Mouse (Mus musculus): ENCODE results near the gene Ccl12. TPM values are rescaled to one million over a fixed set of nuclear protein-coding genes. Genes with fewer than 3 reads are reported as not detected.

The Ccl12 gene
- total RNA-seq (2014; fragmentation: Nextera tagmentation) (not detected in 2 replicates), total RNA-seq (2017) (not detected in 2 replicates)

DNA sequence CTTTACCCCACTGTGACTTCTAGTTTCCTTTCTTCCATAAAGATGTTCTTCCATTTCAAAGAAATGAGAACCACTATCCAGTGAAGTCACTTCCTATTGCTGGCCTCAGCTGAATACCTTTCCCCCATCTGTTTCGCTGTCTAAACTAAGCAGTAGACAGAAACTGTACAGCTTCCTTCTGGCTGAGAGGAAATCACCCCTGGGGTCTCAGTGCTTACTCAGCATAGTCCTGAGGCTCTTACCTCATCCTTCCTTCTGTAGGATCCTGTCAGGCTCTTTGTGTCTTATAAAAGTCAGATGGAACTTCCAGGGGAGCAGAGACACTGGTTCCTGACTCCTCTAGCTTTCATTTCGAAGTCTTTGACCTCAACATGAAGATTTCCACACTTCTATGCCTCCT, at the start of gene Ccl12:
Gene Ccl12, plus strand, starts transcription at position 317 of the 400 bp plus-strand sequence.
- ATAC-seq (replicated peaks; ENCODE audit: poor library complexity, severe bottlenecking): peak; percentile 91

DNA sequence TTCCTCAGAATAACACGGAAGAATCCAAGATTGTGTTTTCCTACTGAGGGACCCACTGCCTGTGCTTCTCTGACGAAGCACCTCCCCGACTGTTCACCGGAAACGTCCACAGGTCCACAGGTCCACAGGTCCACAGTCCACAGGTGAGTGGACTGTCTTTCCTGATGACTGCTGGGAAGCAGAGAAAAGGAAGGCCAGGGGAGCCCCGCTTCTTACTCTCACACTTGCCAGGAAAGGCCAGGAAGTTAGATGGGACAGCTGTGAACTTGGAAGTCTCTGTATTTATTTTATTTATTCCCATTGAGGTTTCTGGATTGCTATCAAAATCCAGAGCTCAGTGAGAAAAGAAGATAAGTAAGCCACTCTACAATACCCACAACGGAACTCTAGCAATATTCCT, 47.8 kb upstream of the Ccl12 start:
- ATAC-seq (replicated peaks; ENCODE audit: poor library complexity, severe bottlenecking): no peak

DNA sequence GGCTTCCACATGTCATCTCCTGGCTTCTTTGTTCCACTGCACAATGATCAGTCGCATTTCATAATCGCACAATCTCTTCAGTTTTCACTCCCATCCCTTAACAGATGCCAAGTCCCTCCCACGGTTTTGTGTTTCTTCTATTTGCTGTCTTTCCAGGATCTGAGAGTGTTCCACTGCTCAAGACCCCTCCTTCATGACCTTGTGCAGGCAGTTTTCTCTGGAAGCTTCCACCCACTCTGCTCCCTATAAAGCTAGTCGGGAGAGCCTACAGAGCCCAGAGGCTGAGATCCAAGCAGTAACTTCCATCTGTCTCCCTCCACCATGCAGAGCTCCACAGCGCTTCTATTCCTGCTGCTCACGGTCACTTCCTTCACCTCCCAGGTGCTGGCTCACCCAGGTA, 44.0 kb upstream of the Ccl12 start, which contains the start of gene Ccl11:
Gene Ccl11, plus strand, starts transcription at position 178 of the 400 bp plus-strand sequence.
- ATAC-seq (replicated peaks; ENCODE audit: poor library complexity, severe bottlenecking): no peak

DNA sequence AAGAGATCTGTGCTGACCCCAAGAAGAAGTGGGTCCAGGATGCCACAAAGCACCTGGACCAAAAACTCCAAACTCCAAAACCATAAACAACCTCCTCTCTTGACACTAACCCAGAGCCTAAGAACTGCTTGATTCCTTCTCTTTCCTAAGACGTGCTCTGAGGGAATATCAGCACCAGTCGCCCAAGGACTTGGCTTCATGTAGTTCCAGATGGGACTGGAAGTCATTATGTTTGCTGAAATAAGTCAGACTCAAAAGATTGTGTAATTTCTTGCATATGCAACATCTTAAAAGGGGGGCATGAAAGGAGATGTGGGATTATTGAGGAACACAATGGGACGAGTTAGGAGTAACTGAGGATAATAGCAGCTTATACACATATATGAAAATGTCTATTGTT, 39.4 kb upstream of the Ccl12 start:
- no peak for ATAC-seq (replicated peaks; ENCODE audit: poor library complexity, severe bottlenecking)

DNA sequence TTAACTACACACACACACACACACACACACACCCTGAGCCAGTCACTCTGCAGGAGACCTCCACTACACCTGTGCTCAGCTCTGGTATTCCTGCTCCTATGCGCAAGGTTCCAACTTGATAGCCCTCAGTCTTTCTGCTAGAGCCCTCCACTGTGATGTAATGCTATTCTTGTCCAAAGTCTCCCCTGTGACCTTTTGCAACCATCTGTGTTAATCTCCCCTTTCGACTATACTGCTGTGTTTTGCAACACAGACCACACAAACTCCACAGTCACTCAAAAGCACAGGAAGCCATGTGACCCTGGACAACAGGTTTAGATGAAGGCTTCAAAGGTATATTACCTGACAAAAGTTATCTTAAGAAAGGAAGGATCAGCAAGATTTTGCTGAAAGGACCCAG, 38.2 kb upstream of the Ccl12 start:
- no peak for ATAC-seq (replicated peaks; ENCODE audit: poor library complexity, severe bottlenecking)

DNA sequence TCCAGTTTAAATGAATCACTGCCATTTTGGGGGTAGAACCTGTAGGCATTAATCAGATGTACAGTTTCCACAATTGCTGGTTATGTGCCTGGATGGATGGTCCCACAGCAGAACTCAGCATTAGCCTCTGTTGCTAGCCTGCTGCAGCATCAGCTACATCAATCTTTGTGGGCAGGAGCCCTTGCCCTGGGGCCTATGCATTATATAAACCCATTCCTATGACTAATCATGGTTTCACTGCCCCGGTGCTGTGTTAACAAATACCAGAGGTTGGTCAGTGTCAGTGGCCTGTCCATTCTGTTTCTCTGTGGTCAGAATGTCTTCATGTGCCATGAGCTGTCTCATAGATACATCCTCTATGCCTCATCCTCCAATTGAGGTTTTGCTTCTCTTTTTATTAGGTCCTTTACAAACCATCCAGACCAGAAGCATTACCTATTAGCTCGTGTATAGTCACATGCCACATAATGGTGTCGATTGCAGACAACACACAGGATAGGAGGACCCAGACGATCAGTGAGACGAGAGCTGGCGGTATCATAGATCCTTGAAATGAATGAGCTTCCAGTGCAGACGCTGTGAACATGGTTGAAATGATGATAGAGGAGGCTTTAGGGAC, 34.6 kb upstream of the Ccl12 start:
- no peak for ATAC-seq (replicated peaks; ENCODE audit: poor library complexity, severe bottlenecking)

DNA sequence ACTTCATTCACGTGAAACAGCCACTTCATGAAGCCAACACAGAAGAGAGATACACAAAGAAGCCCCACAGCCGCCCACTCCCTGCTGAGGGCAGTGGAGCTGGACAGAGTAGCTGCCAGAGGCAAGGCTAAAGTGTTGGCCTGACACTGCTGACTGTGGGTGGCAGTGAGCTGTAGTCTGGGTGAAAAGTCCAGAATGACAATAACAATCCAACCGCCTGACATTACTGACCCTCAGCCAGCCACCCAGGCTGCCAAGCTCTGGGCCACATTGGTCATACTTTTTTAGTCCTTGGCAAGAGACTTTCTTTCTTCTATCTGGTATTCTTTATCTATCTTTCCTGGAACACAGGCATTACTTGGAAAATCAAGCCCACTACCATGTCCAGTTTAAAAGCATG, 30.6 kb upstream of the Ccl12 start:
- no peak for ATAC-seq (replicated peaks; ENCODE audit: poor library complexity, severe bottlenecking)

DNA sequence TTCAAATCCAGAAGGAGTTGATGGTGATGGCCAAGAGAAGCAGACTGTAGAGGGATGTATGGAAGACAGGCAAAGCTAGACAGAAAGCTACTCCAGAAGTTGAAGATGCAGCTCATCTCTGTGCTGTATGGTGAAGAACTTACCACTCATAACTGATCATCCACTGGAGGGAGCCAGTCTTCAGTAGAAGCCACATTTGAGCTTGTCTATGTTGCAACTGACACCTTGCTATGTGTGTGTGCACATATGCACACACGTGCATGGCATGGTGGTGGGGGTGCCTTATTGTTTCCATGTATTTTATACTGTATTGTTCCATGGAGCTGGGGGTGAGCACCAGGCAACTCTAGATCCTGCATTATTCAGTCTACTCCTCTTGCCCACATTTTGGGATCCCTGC, 29.3 kb upstream of the Ccl12 start:
- ATAC-seq (replicated peaks; ENCODE audit: poor library complexity, severe bottlenecking): peak; percentile 62

DNA sequence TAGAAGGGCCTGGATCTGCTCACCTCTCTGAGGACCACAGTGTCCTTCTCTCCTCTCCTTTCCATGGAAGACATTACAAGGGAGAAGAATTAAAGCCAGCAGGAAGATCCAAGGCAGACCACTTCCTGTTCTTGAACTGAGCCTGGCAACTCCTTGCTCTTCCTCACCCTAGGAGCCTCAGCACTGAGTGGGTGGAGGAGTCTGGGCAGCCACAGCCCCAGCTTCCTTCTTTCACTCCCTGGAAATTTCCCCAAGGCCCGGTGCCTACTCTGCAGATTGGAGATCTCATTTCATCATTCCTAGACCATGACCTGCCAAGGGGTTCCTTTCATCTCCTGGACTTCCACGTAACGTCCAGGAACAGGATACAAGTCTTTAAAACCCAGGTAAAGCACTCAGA, 28.7 kb upstream of the Ccl12 start:
- peak; percentile 53; the same call in 1 of the 2 replicates for ATAC-seq (replicated peaks; ENCODE audit: poor library complexity, severe bottlenecking)

DNA sequence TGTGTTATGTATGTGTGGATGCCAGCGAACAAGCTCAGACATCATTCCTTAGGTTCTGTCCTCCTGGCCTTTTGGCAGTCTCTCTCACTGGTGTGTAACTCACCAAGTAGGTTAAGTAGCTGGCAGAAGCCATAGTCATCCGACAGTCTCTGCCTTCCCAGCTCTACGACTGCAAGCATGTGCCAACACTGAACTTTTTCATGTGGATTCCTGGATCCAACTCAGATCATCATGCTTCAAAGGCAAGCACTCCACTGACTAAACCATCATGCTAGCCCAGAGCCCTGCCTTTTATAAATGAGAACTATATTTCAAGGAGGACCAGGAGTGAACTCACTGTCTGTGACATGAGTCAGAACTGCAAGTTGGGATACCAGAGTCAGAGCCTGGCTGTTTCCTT, 28.0 kb upstream of the Ccl12 start:
- no peak for ATAC-seq (replicated peaks; ENCODE audit: poor library complexity, severe bottlenecking)

DNA sequence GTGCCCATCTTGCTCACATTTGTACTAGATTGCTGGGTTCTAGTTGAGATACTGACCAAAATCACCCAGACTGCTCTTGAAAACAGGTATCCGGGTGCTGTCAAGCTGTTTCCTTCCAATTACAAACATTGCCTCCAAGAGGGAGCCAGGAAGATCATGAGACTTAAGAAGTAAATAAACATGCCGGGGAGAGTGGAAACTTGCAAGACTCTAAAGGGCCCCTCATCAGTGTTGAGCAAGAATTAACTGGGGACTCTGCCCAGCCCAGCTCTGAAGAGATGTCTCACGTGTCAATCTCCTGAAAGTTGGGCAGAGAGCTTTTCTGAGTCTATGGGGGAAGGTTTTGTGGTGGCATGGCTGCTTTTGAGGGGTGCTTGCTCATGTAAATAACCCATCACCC, 24.6 kb upstream of the Ccl12 start:
- ATAC-seq (replicated peaks; ENCODE audit: poor library complexity, severe bottlenecking): no peak

DNA sequence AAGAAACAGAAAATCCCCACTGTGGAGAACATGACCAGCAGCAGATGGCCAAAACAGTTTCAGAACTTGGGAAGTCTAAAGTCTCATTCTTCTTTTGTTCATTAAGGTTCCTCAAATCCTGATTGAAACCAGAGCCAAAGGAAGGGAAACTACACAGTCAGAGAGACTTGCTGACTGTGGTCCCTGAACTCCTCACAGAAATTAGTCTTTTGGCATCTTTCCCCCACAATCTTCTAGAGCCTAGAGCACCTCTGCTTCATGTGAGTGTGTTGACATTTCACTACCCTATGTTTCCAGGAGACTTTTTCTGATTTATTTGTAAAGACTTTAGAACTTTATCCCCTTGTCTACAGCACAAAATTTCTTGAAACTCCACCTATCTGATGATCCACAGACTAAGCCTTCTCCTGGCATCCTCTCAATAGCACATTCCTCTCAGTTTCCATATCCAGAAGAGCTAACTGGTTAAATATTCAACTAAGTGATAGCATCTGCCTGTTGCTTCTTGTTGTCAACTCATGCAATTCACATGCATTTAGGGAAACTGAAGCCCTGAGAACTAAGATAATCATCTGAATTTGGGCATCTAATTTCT, 23.4 kb upstream of the Ccl12 start:
- peak; percentile 37; the same call in 1 of the 2 replicates for ATAC-seq (replicated peaks; ENCODE audit: poor library complexity, severe bottlenecking)

DNA sequence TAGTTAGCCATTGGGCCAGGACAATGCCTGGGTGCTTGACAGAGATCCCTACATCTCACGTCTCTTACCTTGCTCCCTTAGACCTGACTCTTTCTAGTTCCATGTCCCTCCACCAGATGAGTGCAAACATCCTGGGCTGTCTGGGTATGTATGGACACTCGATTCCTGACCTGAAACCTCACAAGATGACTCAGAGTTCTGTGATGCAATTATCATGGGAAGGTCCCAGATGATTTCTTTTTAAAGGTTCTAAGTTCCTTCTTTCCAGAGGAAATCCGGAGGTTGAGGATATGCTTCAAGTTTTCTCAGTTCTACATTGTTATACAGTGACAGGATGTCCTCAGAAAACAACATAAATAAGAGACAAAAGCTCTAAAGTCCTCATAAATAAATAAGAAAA, 20.8 kb upstream of the Ccl12 start:
- ATAC-seq (replicated peaks; ENCODE audit: poor library complexity, severe bottlenecking): no peak

DNA sequence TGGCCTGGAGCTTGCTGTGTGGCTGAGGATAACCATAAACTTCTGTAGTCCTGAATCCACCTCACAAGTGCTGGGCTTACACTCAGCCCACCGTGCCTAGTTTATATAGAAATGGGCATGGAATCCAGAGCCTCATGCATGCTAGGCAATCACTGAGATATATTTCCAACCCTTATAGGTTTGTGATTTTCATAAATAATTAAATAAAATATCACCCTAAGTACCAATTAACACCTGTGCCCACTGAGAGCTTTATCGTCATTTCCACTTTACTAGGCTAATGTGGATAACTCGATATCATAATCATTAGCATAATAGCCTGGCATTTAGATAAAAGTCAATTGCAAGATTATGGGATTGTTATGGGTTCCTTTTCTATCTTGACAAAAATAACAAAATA, 17.3 kb upstream of the Ccl12 start:
- no peak for ATAC-seq (replicated peaks; ENCODE audit: poor library complexity, severe bottlenecking)

DNA sequence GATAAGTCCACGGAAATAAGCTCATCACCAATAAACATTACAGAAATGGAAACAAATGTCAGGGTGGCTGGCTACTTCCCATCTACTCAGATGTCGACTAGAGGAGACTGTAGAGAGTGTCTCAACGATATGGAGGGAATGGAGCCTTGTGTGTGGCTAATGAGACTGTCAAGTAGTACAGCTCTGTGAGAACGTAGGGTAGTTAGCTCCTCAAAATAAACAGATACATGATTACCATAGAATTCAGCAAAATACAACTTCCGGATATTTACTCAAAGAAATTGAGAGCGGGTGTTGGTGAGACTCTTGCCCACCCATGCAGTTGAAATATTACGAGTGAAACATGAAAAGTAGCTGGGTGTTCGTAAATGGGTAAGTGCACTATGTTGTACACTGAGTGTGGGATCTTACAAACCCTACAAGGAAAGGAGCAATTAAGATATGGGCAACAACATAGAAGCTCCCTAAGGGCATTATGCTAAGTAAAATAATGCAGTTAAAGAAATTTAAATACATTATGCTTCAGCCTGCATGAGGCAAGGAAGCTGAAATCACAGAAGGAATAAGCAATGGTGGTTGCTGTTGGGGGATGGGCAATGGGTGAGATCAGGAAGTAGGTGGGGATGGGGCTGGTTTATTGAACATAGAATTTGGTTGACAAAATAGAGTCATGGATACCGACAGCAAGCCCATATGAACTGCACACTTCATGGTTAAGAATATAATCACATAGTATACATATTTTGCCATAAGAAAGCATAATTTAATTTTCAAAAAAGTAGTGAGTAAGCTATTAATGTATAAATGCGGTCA, 1.9 kb upstream of the Ccl12 start:
- ATAC-seq (replicated peaks; ENCODE audit: poor library complexity, severe bottlenecking): no peak

DNA sequence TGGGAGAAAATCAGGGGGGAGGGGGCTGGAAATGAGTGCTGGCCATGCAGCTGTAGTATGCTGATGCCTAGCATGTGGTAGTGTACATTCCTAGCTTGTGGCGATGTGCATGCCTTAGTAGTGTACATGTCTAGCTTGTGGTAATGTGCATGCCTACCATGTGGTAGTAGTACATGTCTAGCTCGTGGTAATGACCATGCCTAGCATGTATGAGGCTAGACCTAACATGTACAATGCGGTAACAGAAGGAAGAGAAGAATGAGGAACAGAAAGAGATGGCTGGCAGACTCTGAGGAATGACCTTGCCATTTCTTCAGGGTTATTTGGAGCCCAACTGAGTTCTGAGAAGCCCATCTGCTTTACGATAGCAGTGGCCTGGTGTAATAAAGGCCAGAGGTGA, 558 bp upstream of the Ccl12 start:
- ATAC-seq (replicated peaks; ENCODE audit: poor library complexity, severe bottlenecking): peak; percentile 83

DNA sequence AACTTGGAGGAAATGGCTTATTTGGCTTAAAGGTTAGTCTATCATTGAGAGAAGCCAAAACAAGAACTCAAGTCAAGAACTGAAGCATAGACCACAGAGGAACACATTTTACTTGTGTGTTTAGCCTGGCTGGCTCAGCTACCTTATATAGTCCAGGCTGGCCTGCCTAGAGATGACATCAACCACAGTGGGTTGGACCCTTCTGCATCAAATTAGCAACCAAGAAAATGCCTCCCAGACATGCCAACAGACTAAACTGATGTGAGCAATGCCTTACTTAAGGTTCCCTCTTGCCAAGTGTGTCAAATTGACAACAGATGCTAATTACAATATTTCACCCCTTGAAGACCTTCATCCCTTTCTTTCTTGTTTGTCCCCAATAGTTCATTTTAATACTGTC, 8.0 kb downstream of the Ccl12 start:
- no peak for ATAC-seq (replicated peaks; ENCODE audit: poor library complexity, severe bottlenecking)

DNA sequence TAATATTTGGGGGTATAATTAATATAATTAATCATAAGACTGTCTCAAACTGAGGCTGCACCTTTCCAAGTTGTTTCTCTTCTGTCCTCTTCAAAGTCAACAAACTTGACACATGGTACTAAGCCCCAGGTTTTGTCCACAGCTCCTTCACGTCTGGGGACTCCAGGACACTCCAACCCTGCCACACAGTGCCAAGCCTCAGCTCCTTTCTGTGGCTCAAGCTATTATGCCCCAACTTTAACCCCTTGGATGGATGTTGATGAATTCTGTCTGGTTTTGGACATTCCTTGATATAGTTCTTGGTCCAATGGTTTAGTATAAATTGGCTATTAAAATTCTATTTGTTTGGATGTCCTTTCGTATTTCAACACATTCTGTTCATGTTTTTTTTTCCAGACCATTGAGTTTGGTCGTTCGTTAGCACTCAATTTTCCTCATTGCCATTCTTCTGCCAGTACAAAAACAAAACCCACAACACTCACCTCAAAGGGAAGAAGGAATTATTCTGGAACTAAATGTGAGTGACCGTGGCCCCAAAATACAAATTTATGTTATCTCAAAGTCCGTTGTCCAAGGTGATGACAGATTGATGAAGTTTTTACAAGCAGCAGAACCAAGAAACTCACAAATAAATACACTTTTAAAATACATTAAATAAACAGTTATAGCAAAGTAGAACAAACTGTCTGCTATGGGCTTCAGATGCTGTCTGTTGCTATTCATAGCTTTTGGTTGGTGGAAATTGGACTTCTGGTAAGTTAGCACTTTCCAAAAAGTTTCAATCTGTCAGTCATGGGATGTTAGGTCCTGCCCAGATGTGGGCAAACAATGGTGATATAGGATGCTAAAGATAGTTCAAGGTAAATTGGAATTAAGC, 9.0 kb downstream of the Ccl12 start:
- no peak for ATAC-seq (replicated peaks; ENCODE audit: poor library complexity, severe bottlenecking)

DNA sequence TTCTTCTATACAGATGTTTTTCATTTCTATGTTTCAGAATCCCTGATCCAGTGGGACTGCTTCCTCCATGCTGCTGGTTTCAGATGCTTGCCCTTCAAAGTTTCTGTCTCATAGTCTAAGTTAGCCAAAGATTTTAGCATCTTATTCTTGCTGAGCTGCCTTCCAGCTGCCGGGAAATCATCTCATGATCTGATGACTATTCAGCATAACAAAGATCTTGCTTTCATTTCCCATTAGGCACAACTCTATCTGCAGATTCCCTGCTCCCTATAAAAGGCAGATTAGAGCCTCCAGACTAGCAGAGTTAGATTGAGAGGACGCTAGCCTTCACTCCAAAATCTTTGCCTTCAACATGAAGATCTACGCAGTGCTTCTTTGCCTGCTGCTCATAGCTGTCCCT, 13.2 kb downstream of the Ccl12 start, which contains the start of gene Ccl8:
Gene Ccl8, plus strand, starts transcription at position 301 of the 400 bp plus-strand sequence.
- ATAC-seq (replicated peaks; ENCODE audit: poor library complexity, severe bottlenecking): no peak

DNA sequence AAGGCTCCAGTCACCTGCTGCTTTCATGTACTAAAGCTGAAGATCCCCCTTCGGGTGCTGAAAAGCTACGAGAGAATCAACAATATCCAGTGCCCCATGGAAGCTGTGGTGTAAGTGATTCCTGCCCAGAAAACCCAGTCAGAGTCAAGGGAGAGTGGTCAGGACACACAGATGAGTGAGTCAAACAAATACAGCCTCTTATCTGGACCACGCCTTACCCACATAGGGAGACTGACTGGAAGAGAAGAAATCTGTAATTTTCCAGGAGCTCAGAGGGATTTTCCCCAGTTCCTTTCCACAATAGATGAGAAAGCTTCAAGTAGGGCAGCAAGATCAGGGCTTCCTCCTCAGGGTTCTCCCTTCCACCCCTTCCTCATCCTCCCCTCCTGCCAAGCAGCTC, 14.4 kb downstream of the Ccl12 start:
- no peak for ATAC-seq (replicated peaks; ENCODE audit: poor library complexity, severe bottlenecking)

Measured in granulocyte monocyte progenitor cell, adult 5-6 weeks (primary cell).